Mouse (Mus musculus): ENCODE measurements around the gene Igf1r.

DNA sequence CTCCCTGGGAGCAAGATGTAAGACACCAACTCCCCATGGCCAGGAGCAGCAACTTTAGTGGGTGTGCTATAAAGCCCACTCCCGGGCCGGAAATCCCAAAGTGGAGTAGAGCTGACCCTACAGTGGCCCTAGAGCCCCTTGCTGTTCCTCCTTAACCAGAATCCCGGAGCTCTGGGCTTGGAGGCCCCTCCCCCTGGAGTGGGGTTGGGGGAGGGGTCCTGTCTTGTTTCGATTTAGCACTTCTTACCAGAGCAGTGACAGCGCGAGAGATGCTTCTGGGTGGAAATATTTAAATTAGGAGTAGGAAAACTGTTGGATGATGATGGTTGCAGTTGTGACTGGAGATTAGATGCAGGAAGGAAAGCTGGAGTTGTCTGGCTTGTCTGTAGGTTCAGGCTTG lies 275.9 kb downstream of the Igf1r start:
- TF ChIP-seq CTCF (IDR thresholded peaks at IDR 0.05; ENCODE audit: control insufficient read depth, insufficient read depth, insufficient read length) (no peak), MYOG (IDR thresholded peaks at IDR 0.05; ENCODE audit: control insufficient read depth, extremely low read depth, insufficient read length) (no peak), USF1 (IDR thresholded peaks at IDR 0.05; ENCODE audit: low read depth) (no peak), MYOD1 (IDR thresholded peaks at IDR 0.05; ENCODE audit: control insufficient read depth, insufficient read length, low read depth) (no peak), FOSL1 (IDR thresholded peaks at IDR 0.05; ENCODE audit: insufficient read depth, low read length, poor library complexity, severe bottlenecking) (no peak)
